Comparison of ENCODE assay signal across 8 mouse cellular contexts in genomic region chr14:77036226-77037046, GRCm38 (mm10). TPM values are rescaled to one million over a fixed set of nuclear protein-coding genes. Genes with fewer than 3 reads are reported as not detected.
A peak's percentile ranks its signal among the peaks of the same experiment; 100 is the strongest.
DNase-seq lines count a peak whose midpoint lies in the region; ATAC-seq and TF ChIP-seq lines count a peak whose summit lies in the region.

Gene Ccdc122 (plus strand): TSS chr14:77036772.
Gene Lacc1 (minus strand): TSS chr14:77036904.

- H3K27ac ChIP-seq in embryonic facial prominence, embryonic 14.5 days (replicated peaks; ENCODE audit: low read depth, low read length): 0 out of 2 replicates have a peak within 1 kb of the TSS, but pooled peaks have one; percentile 57
- H3K27ac ChIP-seq in liver, adult 2 months (replicated peaks; ENCODE audit: insufficient read depth, low read depth, low read length): peak within 1 kb of the TSS; percentile 74

- H3K4me2 ChIP-seq in embryonic facial prominence, embryonic 14.5 days (ENCODE audit: low read depth, low read length): peak within 1 kb of the TSS; percentile 90

- H3K79me2 ChIP-seq in liver, adult 2 months (ENCODE audit: control insufficient read depth, insufficient read depth, low read length): no peaks in the 10 kb centered on the region

- no peaks in the 10 kb centered on the region for H3K36me3 ChIP-seq in embryonic facial prominence, embryonic 14.5 days (ENCODE audit: control insufficient read depth, insufficient read depth, low read length)
- H3K36me3 ChIP-seq in liver, adult 2 months (ENCODE audit: control insufficient read depth, insufficient read depth, low read length): peaks cover 6% of the 10 kb centered on the region

- TF ChIP-seq CTCF in liver, adult 2 months (IDR thresholded peaks at IDR 0.05; ENCODE audit: low read depth, low read length): peak; percentile 78

- no peaks in the 10 kb centered on the region for H3K27me3 ChIP-seq in embryonic facial prominence, embryonic 14.5 days (replicated peaks; ENCODE audit: control insufficient read depth, insufficient read depth, low read length)
- no peaks in the 10 kb centered on the region for H3K27me3 ChIP-seq in liver, adult 2 months (ENCODE audit: control insufficient read depth, insufficient read depth, low read length)

- peak within 1 kb of the TSS; percentile 66 for H3K4me3 ChIP-seq in embryonic facial prominence, embryonic 14.5 days (ENCODE audit: low read depth, low read length)
- H3K4me3 ChIP-seq in liver, adult 2 months (ENCODE audit: insufficient read depth, low read depth, low read length): peak within 1 kb of the TSS; percentile 78

- DNase-seq in 3T3-L1 (ENCODE audit: low read depth, low spot score): peak; percentile 59
- DNase-seq in adrenal gland, postnatal 36 days: peak; percentile 90 to 94
- peak; percentile 58 for DNase-seq in embryonic facial prominence, embryonic 14.5 days (ENCODE audit: low spot score)
- DNase-seq in heart, adult 9 months (ENCODE audit: low spot score in 2 of 2): peak; percentile 76 to 80
- peak; percentile 78 for DNase-seq in kidney, adult 9 months
- DNase-seq in liver, adult 2 months (ENCODE audit: extremely low read depth, low read depth, low spot score): peak; percentile 55
- DNase-seq in monocyte, adult 2 months (ENCODE audit: low read depth in 1 of 2, low spot score in 2 of 2): peak; percentile 54 to 85
- DNase-seq in spleen, postnatal 14 days (ENCODE audit: low spot score in 2 of 2): peak; percentile 67 to 82

- peak; percentile 72 for ATAC-seq in embryonic facial prominence, embryonic 14.5 days (ENCODE audit: low read depth)

- 1% methylated on average over 42 of the region's 86 CpGs for WGBS in embryonic facial prominence, embryonic 14.5 days
- WGBS in liver, adult 2 months: under 1% methylated on average over 86 of the region's 86 CpGs

- H3K4me1 ChIP-seq in embryonic facial prominence, embryonic 14.5 days (ENCODE audit: control insufficient read depth, insufficient read depth, low read length): peaks cover 8% of the 10 kb centered on the region; the same call in 1 of the 2 replicates
- H3K4me1 ChIP-seq in liver, adult 2 months (ENCODE audit: control insufficient read depth, insufficient read depth, low read length): peaks cover 9% of the 10 kb centered on the region

- H3K9ac ChIP-seq in embryonic facial prominence, embryonic 14.5 days (ENCODE audit: low read depth, low read length): peak within 1 kb of the TSS; percentile 85
- peak within 1 kb of the TSS; percentile 97 for H3K9ac ChIP-seq in liver, adult 2 months (ENCODE audit: low read depth, low read length)

- no peaks in the 10 kb centered on the region for H3K9me3 ChIP-seq in embryonic facial prominence, embryonic 14.5 days (ENCODE audit: control insufficient read depth, low read length)

- TF ChIP-seq POLR2A in liver, adult 2 months (IDR thresholded peaks at IDR 0.05; ENCODE audit: extremely low read depth, insufficient read depth, low read length): 0 out of 2 replicates have a peak, but pooled peaks have one; percentile 3

RNA-seq across cellular contexts. Expression of gene Ccdc122, which starts in this region (rescaled TPM):
- 1 to 10 TPM; 4.7 to 8.5 TPM for total RNA-seq in adrenal gland, postnatal 36 days (2021)
- polyA plus RNA-seq in embryonic facial prominence, embryonic 14.5 days (2014; fragmentation: Nextera tagmentation; extraction: Ambion mirVana): 4.0 and 4.4 TPM in 2 replicates
- 5.0 and 6.9 TPM in 2 replicates for total RNA-seq in liver, adult 2 months (2014; rRNA removed)
- polyA plus RNA-seq in liver, adult 2 months (2012; rRNA removed): 1.3 and 1.4 TPM in 2 replicates

RNA-seq across cellular contexts. Expression of gene Lacc1, which starts in this region (rescaled TPM):
- 1 to 10 TPM; 7.8 to 9.6 TPM for total RNA-seq in adrenal gland, postnatal 36 days (2021)
- 11.5 and 12.3 TPM in 2 replicates for polyA plus RNA-seq in embryonic facial prominence, embryonic 14.5 days (2014; fragmentation: Nextera tagmentation; extraction: Ambion mirVana)
- total RNA-seq in liver, adult 2 months (2014; rRNA removed): 8.6 and 8.8 TPM in 2 replicates
- polyA plus RNA-seq in liver, adult 2 months (2012; rRNA removed): 6.0 and 6.3 TPM in 2 replicates

Comparison
In these comparisons a context has a peak if more than half of its experiments do, and no peak if none do; other contexts are left out.
1. Peak in every context shown above with its lines: DNase-seq, ATAC-seq, H3K4me3 ChIP-seq and H3K27ac ChIP-seq.